Mouse (Mus musculus): ENCODE measurements around the gene Sult1c2.
"Not testable (repeated sequence)": the region's sequence is repeated elsewhere in the genome, so short reads cannot be mapped to it uniquely, and the experiment has no call there.

GRCm38 (mm10) chr17:53803974-53804373 is 42.2 kb downstream of the Sult1c2 start:
- not testable (repeated sequence) for TF ChIP-seq POLR2A, CTCF (IDR thresholded peaks at IDR 0.05; ENCODE audit: insufficient read depth, low read depth, low read length)

Measured in olfactory bulb, adult 2 months (tissue).